ENCODE assay signal across 20 mouse cellular contexts in the genomic region with DNA sequence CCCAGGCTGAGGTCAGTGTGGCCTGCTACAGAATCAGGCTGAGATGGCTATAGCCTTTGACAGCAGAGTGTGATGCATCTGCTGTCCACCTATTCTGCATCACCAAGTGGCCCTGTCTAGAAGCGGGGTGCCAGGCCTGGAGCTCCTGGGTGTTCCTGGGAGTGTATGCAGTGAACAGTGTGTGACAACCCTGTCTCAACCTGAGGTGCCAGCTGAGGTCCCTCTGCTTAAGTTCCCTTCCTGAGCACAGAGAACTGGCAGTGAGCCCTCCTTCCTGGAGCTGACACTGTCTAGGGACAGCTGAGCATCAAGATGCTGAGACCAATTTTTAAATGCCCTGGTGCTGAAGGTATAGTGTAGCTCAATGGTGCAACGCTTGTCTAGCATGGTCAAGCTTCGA. TPM values are rescaled to one million over a fixed set of nuclear protein-coding genes. Genes with fewer than 3 reads are reported as not detected.
"Had no signal": no experiment of that assay in that cellular context is flagged by ENCODE, and none has a peak within 500 bp of the region (broad histone marks: within the 10 kb centered on the region; RNA-seq: fewer than 3 reads in every experiment).

No protein-coding gene starts in this region.

- DNase-seq: kidney, adult 8-10 months; kidney, postnatal 10 days; kidney, postnatal 36 days; layer of hippocampus, postnatal 36 days; liver, embryonic 13.5 days; lung, embryonic 14.5 days; right cerebral cortex, postnatal 25 days; thymus, adult 18-20 months; thymus, postnatal 36 days had no signal

- H3K4me1 ChIP-seq: midbrain, embryonic 12.5 days; midbrain, embryonic 15.5 days had no signal

- H3K27ac ChIP-seq: kidney, embryonic 15.5 days; liver, embryonic 13.5 days; macrophage; midbrain, embryonic 12.5 days; midbrain, embryonic 15.5 days; neural tube, embryonic 12.5 days; neural tube, embryonic 15.5 days had no signal

- H3K27me3 ChIP-seq: kidney, embryonic 15.5 days; liver, embryonic 13.5 days; midbrain, embryonic 12.5 days; midbrain, embryonic 15.5 days; neural tube, embryonic 12.5 days; neural tube, embryonic 15.5 days had no signal

- H3K4me2 ChIP-seq: kidney, embryonic 15.5 days; liver, embryonic 13.5 days; lung, embryonic 14.5 days; midbrain, embryonic 12.5 days; midbrain, embryonic 15.5 days; neural tube, embryonic 12.5 days; neural tube, embryonic 15.5 days had no signal

- ATAC-seq: lung, postnatal 0 days; midbrain, embryonic 15.5 days had no signal

- H3K9me3 ChIP-seq: kidney, embryonic 15.5 days; liver, embryonic 13.5 days; midbrain, embryonic 12.5 days; midbrain, embryonic 15.5 days; neural tube, embryonic 12.5 days; neural tube, embryonic 15.5 days had no signal

- H3K9ac ChIP-seq: kidney, embryonic 15.5 days; liver, embryonic 13.5 days; lung, embryonic 14.5 days; midbrain, embryonic 12.5 days; midbrain, embryonic 15.5 days; neural tube, embryonic 12.5 days; neural tube, embryonic 15.5 days had no signal

- H3K36me3 ChIP-seq: kidney, embryonic 15.5 days; liver, embryonic 13.5 days; midbrain, embryonic 12.5 days; midbrain, embryonic 15.5 days; neural tube, embryonic 12.5 days; neural tube, embryonic 15.5 days had no signal

- H3K4me3 ChIP-seq: kidney, embryonic 15.5 days; left cerebral cortex, adult 2 months; liver, embryonic 13.5 days; midbrain, embryonic 12.5 days; midbrain, embryonic 15.5 days; neural tube, embryonic 12.5 days; neural tube, embryonic 15.5 days had no signal

RNA-seq across cellular contexts. Expression of gene Klf15, which starts 10.3 kb away (rescaled TPM):
- total RNA-seq: megakaryocyte, adult 5-6 weeks had no signal

RNA-seq across cellular contexts. Expression of gene Cfap100, which starts 44.1 kb away (rescaled TPM):
- total RNA-seq: megakaryocyte, adult 5-6 weeks had no signal
- polyA plus RNA-seq: liver, embryonic 13.5 days; macrophage; small intestine, adult 2 months; spleen, adult 2 months had no signal
